Mouse (Mus musculus) heart, adult 2 months (tissue): ENCODE data around the gene Tnnc1.

ENCODE experiments used
- CTCF ChIP-seq: fragments of 200-600 bp; IDR thresholded peaks from 2 replicates; pipeline ENCODE4 v1.8.1; 2022; ENCODE audit warnings: antibody characterized with exemption, mild to moderate bottlenecking, moderate library complexity
- POLR2A ChIP-seq: fragments of 200-500 bp; IDR thresholded peaks from 2 replicates; pipeline ENCODE4 v1.6.1; 2011; ENCODE audit warnings: mild to moderate bottlenecking, low read depth, low read length, control low read depth; ENCODE audit not compliant: insufficient read depth

- TF ChIP-seq POLR2A = no peak
- TF ChIP-seq CTCF = no peak
Observed at GRCm38 (mm10) chr14:31244777-31245176, 36.7 kb downstream of the Tnnc1 start.
